Mouse (Mus musculus): Measurements from ENCODE around the gene Rab6b.

GRCm38 (mm10) chr9:103110727-103111501, 673 bp upstream of the Rab6b start:
- no peak for TF ChIP-seq POLR2A (IDR thresholded peaks at IDR 0.05; ENCODE audit: control insufficient read depth in 1 of 2, insufficient read depth in 1 of 2, low read depth in 1 of 2, low read length in 2 of 2, poor library complexity in 1 of 2)
- TF ChIP-seq UBTF (IDR thresholded peaks at IDR 0.05; ENCODE audit: borderline replicate concordance, insufficient read depth, low read depth, low read length): no peak
- TF ChIP-seq POLR2AphosphoS2 (IDR thresholded peaks at IDR 0.05; ENCODE audit: low read length): no peak
- no peak for TF ChIP-seq BHLHE40 (IDR thresholded peaks at IDR 0.05; ENCODE audit: borderline replicate concordance, low read depth, low read length)
- TF ChIP-seq CTCF (IDR thresholded peaks at IDR 0.05 in 2 of 3, conservative IDR thresholded peaks at IDR 0.05 in 1 of 3; ENCODE audit: control insufficient read depth in 1 of 3, insufficient read depth in 1 of 3, low read depth in 2 of 3, low read length in 3 of 3, poor library complexity in 1 of 3, severe bottlenecking in 1 of 3): no peak
- TF ChIP-seq TCF12 (IDR thresholded peaks at IDR 0.05; ENCODE audit: low read depth, low read length): no peak
- no peak for TF ChIP-seq MXI1 (IDR thresholded peaks at IDR 0.05; ENCODE audit: low read depth, low read length)
- TF ChIP-seq RCOR1 (IDR thresholded peaks at IDR 0.05; ENCODE audit: low read depth, low read length): no peak
- TF ChIP-seq USF1 (IDR thresholded peaks at IDR 0.05; ENCODE audit: low read depth, low read length): no peak
- no peak for TF ChIP-seq MAFK (IDR thresholded peaks at IDR 0.05; ENCODE audit: borderline replicate concordance, low read depth, low read length)
- no peak for TF ChIP-seq CHD2 (IDR thresholded peaks at IDR 0.05; ENCODE audit: low read length)
